Mouse (Mus musculus) limb, embryonic 15.5 days (tissue): ENCODE data around the gene Rhod. TPM values are rescaled to one million over a fixed set of nuclear protein-coding genes. Genes with fewer than 3 reads are reported as not detected.
"Not testable (repeated sequence)": the region's sequence is repeated elsewhere in the genome, so short reads cannot be mapped to it uniquely, and the experiment has no call there.

Experiments
- ATAC-seq: fragments of 200-750 bp; cut with Nextera tagmentation; 2 replicates; pipeline ENCODE4 v1.8.0; 2017; ENCODE audit warnings: low read depth, moderate TSS enrichment; ENCODE audit not compliant: insufficient number of reproducible peaks, low FRiP score, low TSS enrichment
- H3K27ac ChIP-seq: fragments of 300-500 bp; sonication (generic); 2 replicates; pipeline ENCODE4 v1.5.1; 2015; ENCODE audit warnings: moderate library complexity, mild to moderate bottlenecking, inconsistent platforms
- H3K27me3 ChIP-seq: fragments of 300-500 bp; sonication (generic); 2 replicates; pipeline ENCODE4 v1.6.1; 2015; ENCODE audit warnings: inconsistent platforms
- H3K36me3 ChIP-seq: fragments of 300-500 bp; sonication (generic); 2 replicates; pipeline ENCODE4 v1.6.1; 2015; ENCODE audit warnings: inconsistent platforms
- H3K4me1 ChIP-seq: fragments of 300-500 bp; sonication (generic); 2 replicates; pipeline ENCODE4 v1.6.1; 2015; ENCODE audit warnings: inconsistent platforms
- H3K4me2 ChIP-seq: fragments of 300-500 bp; sonication (generic); 2 replicates; pipeline ENCODE4 v1.6.1; 2015; ENCODE audit warnings: mild to moderate bottlenecking, inconsistent platforms
- H3K4me3 ChIP-seq: fragments of 300-500 bp; sonication (generic); 2 replicates; pipeline ENCODE4 v1.5.1; 2015; ENCODE audit warnings: mild to moderate bottlenecking, inconsistent platforms
- H3K9ac ChIP-seq: fragments of 300-500 bp; sonication (generic); 2 replicates; pipeline ENCODE4 v1.6.1; 2015; ENCODE audit warnings: inconsistent platforms
- H3K9me3 ChIP-seq: fragments of 300-500 bp; sonication (generic); 2 replicates; pipeline ENCODE4 v1.6.1; 2016; ENCODE audit warnings: inconsistent platforms
- WGBS: fragments of 180-500 bp; shearing (Covaris S2); methylation state at CpG from one replicate; pipeline ENCODE4 v1.1.7; 2015; 5-methylcytosine and 5-hydroxymethylcytosine counted together
- polyA plus RNA-seq: library from polyadenylated mRNA; unstranded; fragments of >200 nt; fragmentation: Nextera tagmentation; extraction: Ambion mirVana; gene quantifications from 2 replicates; pipeline ENCODE4 v1.2.1, GENCODE M21; 2015

Gene Rhod
- polyA plus RNA-seq, 1 experiment from 2014 or later = 53.6 TPM

DNA sequence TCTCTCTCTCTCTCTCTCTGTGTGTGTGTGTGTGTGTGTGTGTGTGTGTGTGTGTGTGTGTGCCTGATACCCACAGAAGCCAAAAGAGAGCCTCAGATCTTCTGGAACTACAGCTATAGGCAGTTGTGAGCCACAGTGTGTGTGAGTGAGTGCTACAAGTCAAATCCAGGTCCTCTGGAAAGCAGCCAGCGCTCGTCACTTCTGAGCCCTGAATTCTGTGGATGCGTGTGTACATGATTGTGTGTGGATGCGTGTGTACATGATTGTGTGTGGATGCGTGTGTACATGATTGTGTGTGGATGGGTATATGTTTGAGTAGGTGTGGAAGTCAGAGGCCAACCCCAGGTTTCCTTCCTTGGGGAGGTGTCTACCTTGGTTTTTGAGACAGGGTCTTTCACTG is 34.3 kb upstream of the Rhod start:
- Histone ChIP-seq H3K4me2 (no peak overlapping the region), H3K9ac (no peak overlapping the region), H3K9me3 (no peaks in the 10 kb centered on the region), H3K36me3 (no peaks in the 10 kb centered on the region), H3K4me3 (no peak overlapping the region), H3K27ac (no peak overlapping the region), H3K27me3 (peaks cover 35% of the 10 kb centered on the region), H3K4me1 (peaks cover 14% of the 10 kb centered on the region)
- no peak for ATAC-seq
- WGBS = 78% methylated on average over 5 of the region's 5 CpGs

DNA sequence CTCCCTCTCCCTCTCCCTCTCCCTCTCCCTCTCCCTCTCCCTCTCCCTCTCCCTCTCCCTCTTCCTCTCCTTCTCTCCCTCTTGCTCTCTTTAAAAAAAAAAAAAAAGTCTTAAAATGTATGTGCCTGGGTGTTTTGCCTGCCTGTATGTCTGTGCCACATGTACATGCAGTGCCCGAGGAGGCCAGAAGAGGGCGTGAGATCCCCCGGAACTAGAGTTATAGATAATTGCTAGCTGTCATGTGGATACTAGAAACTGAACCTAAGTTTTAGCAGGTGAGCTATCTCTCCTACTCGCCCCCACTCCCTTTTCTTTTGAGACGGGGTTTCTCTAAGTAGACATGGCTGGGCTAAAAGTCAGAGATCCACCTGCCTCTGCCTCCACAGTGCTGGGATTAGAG is 29.1 kb upstream of the Rhod start:
- Histone ChIP-seq H3K9ac (no peak overlapping the region), H3K4me3 (no peak overlapping the region), H3K9me3 (no peaks in the 10 kb centered on the region), H3K4me2 (no peak overlapping the region), H3K4me1 (no peaks in the 10 kb centered on the region), H3K36me3 (no peaks in the 10 kb centered on the region), H3K27me3 (no peaks in the 10 kb centered on the region), H3K27ac (no peak overlapping the region)
- no peak for ATAC-seq
- 30% methylated on average over 5 of the region's 5 CpGs for WGBS

DNA sequence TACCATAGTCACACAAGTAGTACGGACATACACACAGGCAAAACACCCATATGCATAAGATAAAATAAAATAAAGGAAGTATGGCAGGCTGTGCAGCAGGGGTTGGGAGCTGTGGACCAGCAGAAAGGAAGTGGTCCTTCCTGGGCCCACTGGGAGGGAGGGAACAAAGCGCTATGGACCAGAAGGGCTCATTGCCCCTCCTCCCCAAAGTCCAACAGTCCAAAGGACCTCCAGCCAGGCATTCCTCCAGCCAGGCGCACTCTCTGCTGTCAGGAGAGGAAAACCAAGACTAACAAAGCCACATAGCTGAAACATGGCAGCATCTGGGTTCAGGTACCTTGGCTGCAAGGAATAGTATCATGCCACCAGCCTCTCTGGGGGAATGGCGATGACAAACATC is 25.4 kb upstream of the Rhod start:
- H3K4me3 ChIP-seq = no peak overlapping the region
- H3K36me3 ChIP-seq = no peaks in the 10 kb centered on the region
- H3K9me3 ChIP-seq = no peaks in the 10 kb centered on the region
- no peaks in the 10 kb centered on the region for H3K27me3 ChIP-seq
- no peak for ATAC-seq
- no peak overlapping the region for H3K27ac ChIP-seq
- H3K9ac ChIP-seq = no peak overlapping the region
- no peak overlapping the region for H3K4me2 ChIP-seq
- H3K4me1 ChIP-seq = no peaks in the 10 kb centered on the region
- 90% methylated on average over 4 of the region's 4 CpGs for WGBS

DNA sequence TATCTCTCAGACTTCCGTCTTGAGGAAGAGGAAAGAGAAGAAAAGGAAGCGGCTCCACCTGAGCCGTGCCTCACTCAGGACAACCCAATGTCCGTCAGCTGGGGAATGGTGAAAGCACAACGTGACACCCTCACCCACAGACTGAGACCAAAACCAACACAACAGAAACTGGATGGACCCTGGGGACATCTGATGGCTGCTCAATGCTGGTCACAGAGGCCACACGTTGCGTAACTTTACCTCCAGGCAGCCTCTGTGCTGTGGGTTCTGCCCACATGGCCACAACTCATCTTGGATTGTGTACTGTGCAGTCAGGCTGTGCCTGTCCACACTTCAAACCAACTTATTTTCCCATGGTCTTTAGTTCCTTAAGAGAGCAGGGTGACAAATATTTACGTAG is 22.7 kb upstream of the Rhod start:
- Histone ChIP-seq H3K27me3 (no peaks in the 10 kb centered on the region), H3K27ac (no peak overlapping the region), H3K9me3 (no peaks in the 10 kb centered on the region), H3K4me3 (no peak overlapping the region), H3K4me1 (no peaks in the 10 kb centered on the region), H3K4me2 (no peak overlapping the region), H3K36me3 (no peaks in the 10 kb centered on the region), H3K9ac (no peak overlapping the region)
- WGBS = 87% methylated on average over 8 of the region's 8 CpGs
- no peak for ATAC-seq

DNA sequence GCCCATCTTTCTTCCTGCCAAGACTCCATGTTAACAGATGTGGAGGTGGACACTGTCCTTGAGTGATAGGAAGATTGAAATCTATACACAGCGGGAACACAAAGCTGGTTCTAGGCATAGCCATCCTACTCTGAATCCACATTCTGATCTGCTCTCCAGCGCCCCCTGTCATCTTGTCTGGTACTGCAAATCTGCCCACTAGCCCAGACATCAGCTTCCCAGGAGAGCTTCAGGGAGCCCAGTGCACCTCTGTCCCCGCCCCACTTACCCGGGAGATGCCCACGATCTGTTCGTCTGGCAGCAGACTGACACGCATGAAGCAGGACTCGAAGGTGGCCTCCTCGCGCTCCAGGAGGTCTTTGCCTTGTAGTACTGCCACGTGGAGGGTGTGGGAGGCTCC is 17.0 kb upstream of the Rhod start:
- Histone ChIP-seq H3K4me3 (no peak overlapping the region), H3K9me3 (no peaks in the 10 kb centered on the region), H3K4me1 (peaks cover 4% of the 10 kb centered on the region; the same call in 1 of the 2 replicates), H3K4me2 (no peak overlapping the region), H3K36me3 (no peaks in the 10 kb centered on the region), H3K27ac (no peak overlapping the region), H3K27me3 (no peaks in the 10 kb centered on the region; the same call in 1 of the 2 replicates), H3K9ac (no peak overlapping the region)
- 15% methylated on average over 11 of the region's 11 CpGs for WGBS
- no peak for ATAC-seq

DNA sequence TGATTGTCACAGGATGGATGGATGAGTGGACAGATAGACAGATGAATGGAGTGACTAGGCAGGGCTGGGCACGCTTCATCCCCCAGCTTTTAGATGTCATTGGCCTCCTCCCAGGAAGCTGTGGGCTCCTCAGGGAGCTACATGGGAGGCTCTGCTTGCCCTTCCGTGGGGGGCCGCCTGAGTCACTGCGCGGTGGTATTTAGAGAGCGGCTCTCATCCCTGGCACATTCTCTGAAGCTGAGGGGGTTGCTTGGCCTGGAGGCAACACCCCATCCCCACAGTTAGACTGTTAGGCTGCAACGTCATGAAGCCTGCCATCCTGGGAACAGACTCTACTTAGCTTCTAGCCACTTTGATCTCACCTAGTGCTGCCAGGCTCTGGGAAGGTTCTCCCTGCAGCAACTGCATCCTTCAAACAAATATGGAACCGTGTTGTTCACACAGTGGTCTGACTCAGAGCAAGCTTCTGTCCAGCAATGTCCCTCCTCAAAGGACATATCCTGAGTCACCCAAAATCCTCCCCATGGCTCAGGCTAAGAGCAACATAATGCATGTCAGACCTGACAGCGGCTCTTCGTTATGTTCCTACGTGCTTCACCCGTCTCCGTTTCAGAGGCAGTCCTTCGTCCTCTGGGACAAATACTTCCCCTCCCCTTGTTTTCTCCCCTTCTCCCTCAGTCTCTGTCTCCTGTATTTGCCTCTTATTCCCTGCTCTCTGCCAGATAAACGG is 16.0 kb upstream of the Rhod start:
- no peak overlapping the region for H3K9ac ChIP-seq
- 76% methylated on average over 15 of the region's 15 CpGs for WGBS
- ATAC-seq = no peak

DNA sequence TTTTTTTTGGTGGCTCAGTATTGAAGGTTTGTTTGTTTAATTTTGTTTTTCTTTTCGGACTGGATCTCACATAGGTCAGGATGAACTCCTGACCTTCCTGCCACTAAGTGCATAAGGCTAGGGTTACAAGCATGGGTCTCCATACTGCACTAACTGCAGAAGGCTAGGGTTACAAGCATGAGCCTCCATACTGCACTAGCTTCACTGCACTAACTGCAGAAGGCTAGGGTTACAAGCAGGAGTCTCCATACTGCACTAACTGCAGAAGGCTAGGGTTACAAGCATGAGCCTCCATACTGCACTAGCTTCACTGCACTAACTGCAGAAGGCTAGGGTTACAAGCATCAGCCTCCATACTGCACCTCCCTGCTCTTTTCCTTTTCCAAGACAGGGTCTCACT is 14.8 kb upstream of the Rhod start:
- not testable (repeated sequence) for H3K4me3 ChIP-seq, H3K9me3 ChIP-seq, H3K9ac ChIP-seq, H3K27me3 ChIP-seq, H3K4me2 ChIP-seq, ATAC-seq, H3K27ac ChIP-seq, H3K36me3 ChIP-seq, H3K4me1 ChIP-seq
- 21% methylated on average over 1 of the region's 1 CpGs for WGBS

More for the DNA sequence above, 16.0 kb upstream of the Rhod start:
- no peaks in the 10 kb centered on the region for H3K36me3 ChIP-seq
- no peak overlapping the region for H3K4me3 ChIP-seq
- no peak overlapping the region for H3K4me2 ChIP-seq
- H3K27me3 ChIP-seq = no peaks in the 10 kb centered on the region; the same call in 1 of the 2 replicates
- no peak overlapping the region for H3K27ac ChIP-seq
- H3K9me3 ChIP-seq = no peaks in the 10 kb centered on the region
- H3K4me1 ChIP-seq = peaks cover 4% of the 10 kb centered on the region; the same call in 1 of the 2 replicates

DNA sequence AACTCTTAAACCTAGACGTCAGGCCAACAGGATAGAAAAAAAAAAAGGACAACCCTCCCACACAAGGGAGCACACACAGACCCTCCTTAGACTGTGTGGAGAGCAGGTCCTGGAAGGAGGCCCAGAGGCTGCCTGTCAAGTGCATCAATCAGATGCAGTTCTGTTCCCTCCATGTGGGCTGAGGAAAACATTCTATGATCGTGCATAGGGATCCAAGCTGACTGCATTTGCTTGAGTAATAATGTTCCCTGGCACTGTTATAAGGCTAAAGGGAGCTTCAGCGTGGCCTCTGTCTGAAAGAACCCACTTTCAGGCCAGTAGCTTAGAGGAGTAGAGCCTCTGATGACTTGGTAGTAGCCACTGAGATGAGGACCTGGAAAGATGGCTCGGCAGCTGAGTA is 13.3 kb upstream of the Rhod start:
- Histone ChIP-seq H3K27me3 (no peaks in the 10 kb centered on the region; the same call in 1 of the 2 replicates), H3K9ac (no peak overlapping the region), H3K4me1 (peaks cover 4% of the 10 kb centered on the region; the same call in 1 of the 2 replicates), H3K4me3 (no peak overlapping the region), H3K27ac (no peak overlapping the region), H3K36me3 (no peaks in the 10 kb centered on the region), H3K4me2 (no peak overlapping the region), H3K9me3 (no peaks in the 10 kb centered on the region)
- 40% methylated on average over 4 of the region's 4 CpGs for WGBS
- ATAC-seq = no peak

DNA sequence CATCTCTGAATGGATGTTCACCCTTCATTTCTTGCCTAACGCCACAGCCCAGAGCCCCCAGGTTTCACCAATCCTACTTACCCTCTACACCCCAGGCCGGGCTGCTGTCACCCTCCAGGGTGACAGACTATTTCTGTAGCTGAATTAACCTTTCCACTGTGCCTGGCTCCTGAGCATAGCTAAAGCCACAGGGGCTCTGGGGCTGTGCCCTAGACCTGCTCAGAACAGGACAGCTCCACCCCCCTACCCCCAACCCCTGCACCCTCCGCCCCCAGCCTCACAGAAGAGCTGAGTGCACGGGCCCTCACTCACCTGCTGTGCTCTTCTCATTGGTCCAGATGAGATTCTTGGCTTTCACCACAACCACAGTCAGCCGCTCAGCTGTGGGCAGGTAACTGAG is 12.7 kb upstream of the Rhod start:
- H3K9me3 ChIP-seq = no peaks in the 10 kb centered on the region
- H3K4me1 ChIP-seq = peaks cover 4% of the 10 kb centered on the region; the same call in 1 of the 2 replicates
- H3K4me2 ChIP-seq = no peak overlapping the region
- H3K9ac ChIP-seq = no peak overlapping the region
- no peak overlapping the region for H3K4me3 ChIP-seq
- no peak for ATAC-seq
- no peak overlapping the region for H3K27ac ChIP-seq
- no peaks in the 10 kb centered on the region for H3K36me3 ChIP-seq
- no peaks in the 10 kb centered on the region; the same call in 1 of the 2 replicates for H3K27me3 ChIP-seq
- 34% methylated on average over 5 of the region's 5 CpGs for WGBS

DNA sequence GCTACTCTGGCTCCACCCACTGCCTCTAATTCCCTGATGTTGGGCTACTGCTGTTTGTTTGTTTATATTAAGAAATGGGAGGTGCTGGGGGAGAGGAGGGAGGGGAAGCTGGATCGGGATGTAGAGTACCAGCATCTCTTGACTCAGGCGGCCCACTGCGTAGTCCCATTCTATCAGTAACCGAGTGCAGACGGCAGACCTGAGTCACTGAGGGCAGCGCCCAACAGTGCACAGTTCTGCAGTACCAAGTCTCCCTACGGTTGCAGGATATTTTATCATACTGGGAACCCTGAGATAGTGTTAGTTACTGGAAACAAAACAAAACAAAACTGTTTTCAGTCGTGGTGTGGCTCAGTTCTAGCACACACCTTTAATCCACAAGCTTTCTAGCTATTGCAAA is 11.9 kb upstream of the Rhod start:
- Histone ChIP-seq H3K27ac (no peak overlapping the region), H3K4me3 (no peak overlapping the region), H3K4me1 (peaks cover 4% of the 10 kb centered on the region; the same call in 1 of the 2 replicates), H3K4me2 (no peak overlapping the region), H3K9me3 (no peaks in the 10 kb centered on the region), H3K27me3 (no peaks in the 10 kb centered on the region), H3K9ac (no peak overlapping the region), H3K36me3 (no peaks in the 10 kb centered on the region)
- no peak for ATAC-seq
- WGBS = 65% methylated on average over 8 of the region's 8 CpGs

DNA sequence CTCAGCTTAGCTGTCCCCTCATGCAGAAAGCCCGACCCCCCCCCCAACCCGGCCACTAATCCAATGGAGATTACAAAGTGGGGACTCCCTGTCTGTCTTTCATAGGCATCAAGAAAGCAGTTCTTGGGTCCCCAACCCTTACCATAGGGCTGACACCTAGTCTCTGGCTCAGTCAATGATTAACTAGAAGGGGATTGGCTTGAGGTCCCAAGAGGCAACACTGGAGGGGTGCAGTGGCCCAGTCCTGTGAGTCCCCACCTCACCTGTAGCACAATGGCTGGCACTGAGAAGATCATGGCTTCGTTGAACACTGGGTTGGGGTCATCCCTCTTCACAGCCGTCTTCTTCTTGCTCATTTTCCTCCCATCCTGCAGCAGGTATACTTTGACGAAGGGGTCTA is 11.4 kb upstream of the Rhod start:
- 66% methylated on average over 5 of the region's 5 CpGs for WGBS
- peaks cover 4% of the 10 kb centered on the region; the same call in 1 of the 2 replicates for H3K4me1 ChIP-seq
- no peaks in the 10 kb centered on the region for H3K36me3 ChIP-seq

DNA sequence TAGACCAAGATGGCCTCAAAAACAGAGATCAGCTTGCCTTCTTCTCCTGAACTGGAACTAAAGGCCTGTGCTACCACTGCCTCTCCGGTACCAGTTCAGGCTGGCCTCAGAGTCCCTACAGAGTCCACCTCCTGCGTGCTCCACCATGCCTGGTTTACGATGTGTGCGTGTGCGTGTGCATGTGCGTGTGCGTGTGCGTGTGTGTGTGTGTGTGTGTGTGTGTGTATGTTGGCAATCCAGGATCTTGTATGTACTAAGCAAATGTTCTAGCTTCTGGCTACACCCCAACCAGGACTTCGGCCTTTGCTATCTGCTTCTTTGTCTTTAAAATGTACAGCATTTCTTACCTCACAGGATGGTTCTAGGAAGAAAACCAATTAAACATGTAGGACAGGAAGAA is 10.0 kb upstream of the Rhod start:
- WGBS = 93% methylated on average over 9 of the region's 9 CpGs
- no peaks in the 10 kb centered on the region for H3K27me3 ChIP-seq
- no peaks in the 10 kb centered on the region for H3K9me3 ChIP-seq
- H3K4me1 ChIP-seq = peaks cover 4% of the 10 kb centered on the region; the same call in 1 of the 2 replicates
- H3K36me3 ChIP-seq = no peaks in the 10 kb centered on the region
- no peak overlapping the region for H3K4me3 ChIP-seq
- no peak overlapping the region for H3K9ac ChIP-seq
- no peak for ATAC-seq
- H3K4me2 ChIP-seq = no peak overlapping the region
- no peak overlapping the region for H3K27ac ChIP-seq

More for the DNA sequence above, 11.4 kb upstream of the Rhod start:
- Histone ChIP-seq H3K9ac (no peak overlapping the region), H3K27ac (no peak overlapping the region), H3K9me3 (no peaks in the 10 kb centered on the region), H3K4me2 (no peak overlapping the region), H3K4me3 (no peak overlapping the region), H3K27me3 (no peaks in the 10 kb centered on the region)
- no peak for ATAC-seq
